Mouse (Mus musculus) CD8-positive naive resting alpha-beta T cell, adult 2 months (primary cell): ENCODE results near the gene Klhdc8a.
"Not testable (repeated sequence)": the region's sequence is repeated elsewhere in the genome, so short reads cannot be mapped to it uniquely, and the experiment has no call there.

Experiments
- DNase-seq, 2 experiments: peaks; one replicate each; pipeline ENCODE4 v3.0.0; 2022; ENCODE audit warnings: low read depth in 2 of 2, low spot score in 2 of 2

Klhdc8a gene

GRCm38 (mm10) chr1:132298425-132298800 lies at the start of gene Klhdc8a:
Gene Klhdc8a, plus strand, starts transcription at chr1:132298626.
- DNase-seq, result peak in 1 of 2 experiments; percentile 7

GRCm38 (mm10) chr1:132254467-132254866 lies 44.0 kb upstream of the Klhdc8a start:
- no peak for DNase-seq

GRCm38 (mm10) chr1:132260331-132260730 lies 38.1 kb upstream of the Klhdc8a start:
- DNase-seq, result no peak

- no peak for DNase-seq
Observed at GRCm38 (mm10) chr1:132261058-132261457, 37.4 kb upstream of the Klhdc8a start.

- no peak for DNase-seq
Observed at GRCm38 (mm10) chr1:132263618-132264017, 34.8 kb upstream of the Klhdc8a start.

GRCm38 (mm10) chr1:132264577-132264976 lies 33.8 kb upstream of the Klhdc8a start:
- no peak for DNase-seq

GRCm38 (mm10) chr1:132265211-132265859 lies 33.1 kb upstream of the Klhdc8a start:
- DNase-seq, result no peak

- DNase-seq, result no peak
Observed at GRCm38 (mm10) chr1:132265936-132266335, 32.5 kb upstream of the Klhdc8a start.

GRCm38 (mm10) chr1:132266791-132267557 lies 31.5 kb upstream of the Klhdc8a start:
- no peak for DNase-seq

- no peak for DNase-seq
Observed at GRCm38 (mm10) chr1:132267959-132268358, 30.5 kb upstream of the Klhdc8a start.

- no peak for DNase-seq
Observed at GRCm38 (mm10) chr1:132268418-132269060, 29.9 kb upstream of the Klhdc8a start.

GRCm38 (mm10) chr1:132271237-132271636 lies 27.2 kb upstream of the Klhdc8a start:
- DNase-seq, result no peak

- DNase-seq, result no peak
Observed at GRCm38 (mm10) chr1:132276694-132277093, 21.7 kb upstream of the Klhdc8a start.

- no peak for DNase-seq
Observed at GRCm38 (mm10) chr1:132277124-132277523, 21.3 kb upstream of the Klhdc8a start.

- not testable (repeated sequence) for DNase-seq
Observed at GRCm38 (mm10) chr1:132280636-132281035, 17.8 kb upstream of the Klhdc8a start.

- DNase-seq, result no peak
Observed at GRCm38 (mm10) chr1:132281523-132282176, 16.8 kb upstream of the Klhdc8a start.

GRCm38 (mm10) chr1:132282177-132282536 lies 16.3 kb upstream of the Klhdc8a start:
- DNase-seq, result no peak

- DNase-seq, result no peak
Observed at GRCm38 (mm10) chr1:132283018-132283417, 15.4 kb upstream of the Klhdc8a start.

GRCm38 (mm10) chr1:132286735-132287134 lies 11.7 kb upstream of the Klhdc8a start:
- no peak for DNase-seq

- no peak for DNase-seq
Observed at GRCm38 (mm10) chr1:132287445-132287844, 11.0 kb upstream of the Klhdc8a start.

- no peak for DNase-seq
Observed at GRCm38 (mm10) chr1:132287991-132288451, 10.4 kb upstream of the Klhdc8a start.

- no peak for DNase-seq
Observed at GRCm38 (mm10) chr1:132289965-132290364, 8.5 kb upstream of the Klhdc8a start.
